Mouse (Mus musculus) hematopoietic stem cell, adult 5-6 weeks (primary cell): ENCODE measurements at regions not wholly inside any gene's neighbourhood (a gene's known extent, or its start where the extent isn't known, plus 50 kb on each side); places are given as distances from the start of the nearest gene placed in this dataset.
A peak's percentile ranks its signal among the peaks of the same experiment; 100 is the strongest.

Source experiments
- ATAC-seq, 2 experiments: fragments of 125-278 bp in 1 of 2; replicated peaks in 1 of 2; 2 replicates each; pipeline ENCODE4 v1.8.0; 2016 to 2017; ENCODE audit warnings: inconsistent platforms in 2 of 2, mild to moderate bottlenecking in 2 of 2, moderate number of reproducible peaks in 2 of 2, low read depth in 1 of 2, moderate TSS enrichment in 1 of 2; ENCODE audit not compliant: low FRiP score in 2 of 2, poor library complexity in 2 of 2, severe bottlenecking in 2 of 2, insufficient read depth in 1 of 2, low TSS enrichment in 1 of 2

GRCm38 (mm10) chr3:117122211-117122610, 153.4 kb upstream of the Palmd start:
- ATAC-seq, result no peak

GRCm38 (mm10) chr3:117120086-117121055, 151.6 kb upstream of the Palmd start:
- ATAC-seq, result peak; percentile 81 to 84; a peak in 3 of 4 replicates

DNA sequence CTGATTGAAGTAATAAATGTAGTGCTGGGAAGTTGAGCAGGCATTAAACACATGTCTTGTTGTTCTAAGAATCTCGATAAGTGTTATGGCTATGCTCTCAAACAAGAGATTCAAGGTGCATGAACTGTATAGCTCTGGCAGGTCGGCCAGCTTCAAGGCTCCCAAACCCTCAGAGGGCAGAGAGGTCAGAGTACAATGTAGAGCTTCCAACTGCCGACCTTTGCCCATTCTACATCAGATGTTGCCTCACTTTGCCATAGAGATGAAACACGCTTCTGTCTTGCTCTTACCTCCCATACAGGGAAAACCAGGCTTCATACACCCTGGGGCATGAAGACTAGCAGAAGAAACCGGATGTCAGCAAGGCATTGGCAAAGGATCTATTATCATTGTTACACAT, 150.8 kb upstream of the Palmd start:
- ATAC-seq, result no peak

- ATAC-seq, result no peak
Observed at GRCm38 (mm10) chr3:117117838-117118237, 149.1 kb upstream of the Palmd start.

DNA sequence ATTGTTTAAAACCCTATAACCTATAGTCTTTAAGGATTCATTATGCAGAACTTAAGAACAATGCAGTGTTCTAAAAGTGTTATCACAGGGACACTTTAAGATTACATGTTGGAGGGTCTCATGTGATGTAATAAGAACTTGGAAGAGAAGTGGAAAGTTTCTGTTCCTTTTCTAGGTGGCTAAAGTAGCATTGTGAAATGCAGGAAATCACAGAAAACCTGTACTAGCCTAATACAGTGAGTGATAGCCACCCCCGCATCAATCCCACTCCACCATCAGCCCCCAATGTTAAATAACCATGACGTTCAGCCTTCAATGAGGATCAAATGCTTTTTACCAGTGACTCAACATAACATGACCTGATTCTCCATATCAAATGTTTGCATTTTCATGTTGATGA, 147.4 kb upstream of the Palmd start:
- no peak for ATAC-seq

DNA sequence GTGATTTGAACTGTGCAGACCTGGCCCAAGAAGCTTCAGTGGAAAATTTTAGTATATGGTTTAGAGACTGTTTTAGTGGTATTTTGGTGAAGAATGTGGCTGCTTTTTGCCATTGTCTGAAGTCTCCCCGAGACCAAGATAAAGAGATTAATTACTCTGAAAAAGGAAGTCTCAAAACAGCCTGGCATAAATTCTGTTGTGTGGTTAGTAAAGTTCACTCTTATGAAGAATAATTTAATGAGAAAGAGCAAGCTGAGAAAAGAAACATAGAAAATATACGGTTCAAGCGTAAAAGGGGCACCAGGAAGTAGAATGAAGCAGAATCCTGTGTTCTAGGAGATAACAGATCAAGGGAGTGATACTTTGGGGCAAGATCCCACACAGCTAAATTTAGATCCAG, 144.0 kb upstream of the Palmd start:
- ATAC-seq, result peak; percentile 51 to 69

- peak; percentile 54 to 58 for ATAC-seq
Observed at GRCm38 (mm10) chr3:117112304-117112703, 143.5 kb upstream of the Palmd start.

DNA sequence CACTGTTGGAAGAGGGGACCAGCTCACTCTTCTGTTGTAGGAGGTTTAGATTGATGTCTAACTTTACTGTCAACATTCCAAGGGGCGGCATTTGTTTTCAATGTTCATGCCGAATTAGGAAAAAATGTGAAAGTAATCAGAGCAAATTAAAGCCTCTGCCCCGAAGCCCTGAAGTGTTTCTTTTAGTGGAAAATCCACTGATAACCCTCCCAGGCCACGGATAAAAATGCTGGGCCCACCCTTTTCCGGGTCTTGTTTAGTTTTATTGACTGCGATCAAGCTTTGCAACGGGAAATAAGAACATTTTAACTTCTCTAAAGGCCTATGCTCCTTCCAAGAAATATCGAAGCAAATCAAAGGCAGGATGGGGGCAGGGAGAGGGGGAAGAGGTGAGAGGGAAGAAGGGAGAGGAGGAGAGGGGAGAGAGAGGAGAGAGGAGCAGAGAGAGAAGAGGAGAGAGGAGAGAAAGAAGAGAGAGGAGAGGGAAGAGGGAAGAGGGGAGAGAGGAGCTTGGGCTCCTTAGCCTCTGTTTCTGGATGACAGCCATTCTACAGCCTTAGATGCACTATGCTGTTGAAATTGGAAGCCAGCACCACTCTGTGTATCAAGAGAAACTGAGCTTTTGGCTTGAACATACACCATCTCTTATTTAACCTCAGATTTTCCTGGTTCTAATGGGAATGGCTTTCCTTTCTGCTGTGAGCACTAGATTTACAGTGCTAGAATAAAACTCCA, 140.3 kb upstream of the Palmd start:
- no peak for ATAC-seq

DNA sequence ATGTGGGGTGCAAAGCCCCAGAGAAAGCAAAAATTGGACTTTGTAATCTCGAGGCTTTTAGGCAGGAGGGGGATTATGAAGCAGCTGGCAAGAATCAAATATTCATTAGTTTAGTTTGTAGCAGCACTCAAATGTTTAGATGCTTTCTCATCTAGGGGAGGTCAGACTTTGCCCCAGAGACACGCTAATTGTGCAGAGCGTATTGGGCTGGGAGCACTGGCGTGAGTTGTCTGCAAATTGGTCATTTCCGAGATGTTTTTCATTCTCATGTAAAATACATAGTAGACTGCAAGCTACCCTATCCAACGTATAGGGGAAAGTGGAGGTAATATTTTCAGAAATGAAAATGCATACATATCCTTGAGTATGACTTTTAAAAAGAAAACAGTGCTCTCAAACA, 139.2 kb upstream of the Palmd start:
- ATAC-seq, result no peak

GRCm38 (mm10) chr3:117107378-117107777, 138.6 kb upstream of the Palmd start:
- ATAC-seq, result peak in 1 of 2 experiments; percentile 14; a peak in 1 of 4 replicates

DNA sequence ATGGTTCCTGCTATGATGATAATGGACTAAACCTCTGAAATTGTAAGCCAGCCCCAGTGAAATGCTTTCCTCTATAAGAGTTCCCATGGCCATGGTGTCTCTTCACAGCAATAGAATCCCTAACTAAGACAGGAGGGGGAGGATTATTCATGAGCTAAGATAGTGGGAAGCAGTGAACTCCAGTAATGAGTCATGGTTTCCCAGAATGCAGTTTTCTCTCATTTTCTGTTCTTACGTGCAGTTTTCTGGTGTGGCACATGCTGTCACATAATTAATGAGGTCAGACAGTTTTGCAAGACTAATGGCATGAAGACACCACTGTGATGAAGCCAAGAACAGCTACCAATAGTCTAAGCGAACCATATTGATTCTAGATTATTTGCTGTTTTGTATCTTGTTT, 118.9 kb upstream of the Palmd start:
- no peak for ATAC-seq

DNA sequence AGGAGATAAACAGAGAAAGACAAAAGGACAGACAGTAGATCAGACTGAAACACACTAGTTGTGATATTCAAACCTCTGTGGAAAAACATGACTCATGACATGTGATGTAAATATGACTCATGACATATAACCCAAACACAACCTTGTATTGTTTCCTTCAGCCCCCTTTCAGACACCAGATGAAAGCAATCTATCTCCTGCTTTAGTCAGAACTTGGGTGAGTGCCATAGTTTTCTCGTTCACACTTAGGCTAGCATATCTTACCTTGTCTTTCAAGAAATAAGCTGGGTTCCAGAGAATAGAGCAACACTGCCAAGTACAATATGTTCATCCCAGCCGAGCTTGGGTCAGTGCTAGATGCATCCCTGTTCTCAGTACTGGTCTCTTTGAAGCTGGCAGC, 107.9 kb upstream of the Palmd start:
- no peak for ATAC-seq

GRCm38 (mm10) chr3:117073399-117073798, 104.6 kb upstream of the Palmd start:
- no peak for ATAC-seq

DNA sequence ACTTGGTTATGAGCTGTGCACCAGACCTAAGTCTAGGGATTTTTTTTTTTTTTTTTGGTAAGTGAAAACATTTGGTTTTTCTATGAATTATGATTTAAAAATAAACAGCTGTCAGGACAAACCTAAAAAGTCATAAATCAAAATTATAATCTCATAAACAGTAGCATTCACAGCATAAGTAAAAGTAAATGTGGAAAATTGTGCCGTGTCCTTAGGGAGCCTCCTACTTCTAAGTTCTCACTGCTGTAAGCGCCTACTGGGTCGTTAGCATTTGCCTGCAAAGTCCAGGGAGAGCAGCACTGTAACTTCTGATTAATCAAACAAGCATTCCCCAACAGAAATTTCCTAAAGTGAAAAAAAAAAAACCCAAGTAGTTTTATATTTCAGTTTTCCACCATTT, 104.2 kb upstream of the Palmd start:
- no peak for ATAC-seq

DNA sequence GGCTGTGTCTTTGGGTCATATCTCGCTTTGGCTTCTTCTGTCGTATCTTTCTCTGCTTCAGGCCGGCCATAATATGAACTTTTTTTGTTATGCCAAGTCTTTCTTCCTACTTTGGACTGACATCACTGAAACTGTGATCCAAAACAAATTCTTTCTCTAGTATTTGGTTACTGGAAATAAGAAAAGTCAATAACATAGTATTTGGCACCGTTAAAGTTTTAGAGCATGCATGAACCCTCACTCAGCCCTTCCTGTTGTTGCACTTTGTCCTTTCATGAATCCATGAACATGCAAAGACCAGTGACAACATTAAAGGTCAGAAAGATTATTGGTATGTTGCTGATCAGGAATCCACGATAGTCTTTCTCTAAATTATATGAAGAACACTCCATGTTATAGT, 103.1 kb upstream of the Palmd start:
- no peak for ATAC-seq

DNA sequence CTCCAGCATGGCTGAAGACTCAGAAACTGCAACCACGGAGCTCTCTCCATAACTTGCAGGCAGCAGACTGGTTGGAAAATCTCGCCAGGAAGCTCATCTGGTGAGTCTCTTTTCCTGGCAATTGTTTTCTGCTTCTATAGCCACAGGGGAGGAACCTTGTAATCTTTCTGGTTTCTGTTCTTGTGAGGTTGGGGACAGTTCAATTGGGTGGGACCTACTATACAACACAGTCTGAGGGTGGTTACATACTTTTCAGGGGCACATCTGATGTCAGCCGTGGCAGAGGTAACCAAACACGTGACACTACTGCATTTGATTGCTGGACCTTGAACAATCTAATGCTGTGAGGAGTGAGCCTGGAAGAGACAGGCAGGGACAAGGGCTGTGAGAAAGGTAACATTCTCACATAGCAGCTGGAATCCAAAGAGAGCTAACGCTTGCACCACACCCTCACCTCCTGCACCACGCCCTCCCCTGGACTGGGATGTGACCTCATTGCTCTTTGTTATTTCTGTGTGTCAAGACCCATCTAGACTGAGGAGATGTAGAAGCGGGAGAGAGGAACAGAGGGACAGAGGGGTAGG, 98.8 kb upstream of the Palmd start:
- ATAC-seq, result no peak

GRCm38 (mm10) chr3:117065904-117066303, 97.1 kb upstream of the Palmd start:
- no peak for ATAC-seq

GRCm38 (mm10) chr3:117061831-117062230, 93.0 kb upstream of the Palmd start:
- no peak for ATAC-seq
